Mouse (Mus musculus) frontal cortex, postnatal 25 days (tissue): ENCODE results near the gene Ppp6r3.

Experiments
- DNase-seq, 2 experiments: peaks; one replicate each; pipeline ENCODE4 v3.0.0; 2022; ENCODE audit warnings: low spot score in 2 of 2

Gene Ppp6r3

GRCm38 (mm10) chr19:3434641-3435040 lies 140.9 kb downstream of the Ppp6r3 start:
- DNase-seq: no peak

- no peak for DNase-seq
Measured at GRCm38 (mm10) chr19:3434124-3434523, 141.4 kb downstream of the Ppp6r3 start.

- DNase-seq: no peak
Measured at GRCm38 (mm10) chr19:3431969-3432368, 143.6 kb downstream of the Ppp6r3 start.

- no peak for DNase-seq
Measured at GRCm38 (mm10) chr19:3431066-3431465, 144.5 kb downstream of the Ppp6r3 start.

- no peak for DNase-seq
Measured at GRCm38 (mm10) chr19:3429156-3429816, 146.3 kb downstream of the Ppp6r3 start.

GRCm38 (mm10) chr19:3428057-3428830 lies 147.3 kb downstream of the Ppp6r3 start:
- no peak for DNase-seq

GRCm38 (mm10) chr19:3424214-3424613 lies 151.3 kb downstream of the Ppp6r3 start:
- DNase-seq: no peak

- no peak for DNase-seq
Measured at GRCm38 (mm10) chr19:3422981-3423380, 152.6 kb downstream of the Ppp6r3 start.

- DNase-seq: no peak
Measured at GRCm38 (mm10) chr19:3422488-3422887, 153.1 kb downstream of the Ppp6r3 start.

- peak; percentile 13 to 39 for DNase-seq
Measured at GRCm38 (mm10) chr19:3419251-3419650, 156.3 kb downstream of the Ppp6r3 start.

- no peak for DNase-seq
Measured at GRCm38 (mm10) chr19:3414268-3414733, 161.2 kb downstream of the Ppp6r3 start, which contains the start of gene Gal. Gal (minus strand) TSS chr19:3414544.

GRCm38 (mm10) chr19:3405531-3406281 lies 169.8 kb downstream of the Ppp6r3 start:
- DNase-seq: no peak
